Mouse (Mus musculus): ENCODE data around the gene Hhatl. TPM values are rescaled to one million over a fixed set of nuclear protein-coding genes. Genes with fewer than 3 reads are reported as not detected.
A peak's percentile ranks its signal among the peaks of the same experiment; 100 is the strongest.

The Hhatl gene
- polyA plus RNA-seq, 1 experiment from 2014 or later: 10.3 TPM

GRCm38 (mm10) chr9:121823991-121824390 lies 31.7 kb upstream of the Hhatl start:
- Histone ChIP-seq H3K36me3 (no peaks in the 10 kb centered on the region), H3K4me2 (no peak overlapping the region), H3K27me3 (replicated peaks) (no peaks in the 10 kb centered on the region), H3K4me3 (no peak overlapping the region), H3K4me1 (peaks cover 14% of the 10 kb centered on the region), H3K9ac (no peak overlapping the region), H3K9me3 (no peaks in the 10 kb centered on the region), H3K27ac (replicated peaks) (no peak overlapping the region)
- WGBS: 76% methylated on average over 7 of the region's 7 CpGs
- no peak for ATAC-seq (ENCODE audit: extremely low read depth, insufficient number of reproducible peaks, low FRiP score, low TSS enrichment)

- no peak for ATAC-seq (ENCODE audit: extremely low read depth, insufficient number of reproducible peaks, low FRiP score, low TSS enrichment)
- Histone ChIP-seq H3K9me3 (no peaks in the 10 kb centered on the region), H3K27ac (replicated peaks) (no peak overlapping the region), H3K4me2 (no peak overlapping the region), H3K36me3 (no peaks in the 10 kb centered on the region), H3K27me3 (replicated peaks) (no peaks in the 10 kb centered on the region), H3K4me1 (peaks cover 14% of the 10 kb centered on the region), H3K4me3 (no peak overlapping the region), H3K9ac (no peak overlapping the region)
- 82% methylated on average over 1 of the region's 1 CpGs for WGBS
Observed at GRCm38 (mm10) chr9:121823051-121823450, 30.7 kb upstream of the Hhatl start.

DNA sequence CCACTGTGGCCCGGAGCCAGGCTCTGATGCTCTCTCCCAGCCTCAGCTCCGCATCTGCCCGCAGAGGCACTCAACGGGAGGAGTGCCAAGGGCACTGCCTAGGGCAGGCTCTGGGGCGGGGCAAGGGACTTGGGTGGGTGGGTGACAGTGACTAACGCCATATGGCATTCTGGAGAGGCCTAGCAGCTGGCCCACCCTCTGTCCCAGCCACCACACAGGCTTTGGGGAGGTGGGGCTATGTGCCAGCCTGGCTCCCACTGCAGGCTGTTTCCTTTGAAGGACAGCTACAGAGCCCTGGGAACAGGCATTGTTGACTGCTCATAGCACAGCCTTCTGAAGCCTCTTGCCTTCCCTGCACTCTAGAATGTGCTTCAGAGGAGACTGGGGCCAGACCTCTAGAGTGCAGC lies 30.3 kb upstream of the Hhatl start:
- no peaks in the 10 kb centered on the region for H3K27me3 ChIP-seq (replicated peaks)
- H3K9me3 ChIP-seq: no peaks in the 10 kb centered on the region
- no peak overlapping the region for H3K9ac ChIP-seq
- ATAC-seq (ENCODE audit: extremely low read depth, insufficient number of reproducible peaks, low FRiP score, low TSS enrichment): no peak
- 61% methylated on average over 6 of the region's 6 CpGs for WGBS
- no peak overlapping the region for H3K27ac ChIP-seq (replicated peaks)
- no peak overlapping the region for H3K4me3 ChIP-seq
- H3K36me3 ChIP-seq: no peaks in the 10 kb centered on the region
- H3K4me2 ChIP-seq: no peak overlapping the region
- peaks cover 14% of the 10 kb centered on the region for H3K4me1 ChIP-seq

- Histone ChIP-seq H3K36me3 (no peaks in the 10 kb centered on the region), H3K4me2 (no peak overlapping the region), H3K27ac (replicated peaks) (no peak overlapping the region), H3K27me3 (replicated peaks) (no peaks in the 10 kb centered on the region), H3K4me3 (no peak overlapping the region), H3K4me1 (peaks cover 14% of the 10 kb centered on the region), H3K9ac (no peak overlapping the region), H3K9me3 (no peaks in the 10 kb centered on the region)
- ATAC-seq (ENCODE audit: extremely low read depth, insufficient number of reproducible peaks, low FRiP score, low TSS enrichment): no peak
- 63% methylated on average over 5 of the region's 5 CpGs for WGBS
Observed at GRCm38 (mm10) chr9:121820765-121821164, 28.5 kb upstream of the Hhatl start.

DNA sequence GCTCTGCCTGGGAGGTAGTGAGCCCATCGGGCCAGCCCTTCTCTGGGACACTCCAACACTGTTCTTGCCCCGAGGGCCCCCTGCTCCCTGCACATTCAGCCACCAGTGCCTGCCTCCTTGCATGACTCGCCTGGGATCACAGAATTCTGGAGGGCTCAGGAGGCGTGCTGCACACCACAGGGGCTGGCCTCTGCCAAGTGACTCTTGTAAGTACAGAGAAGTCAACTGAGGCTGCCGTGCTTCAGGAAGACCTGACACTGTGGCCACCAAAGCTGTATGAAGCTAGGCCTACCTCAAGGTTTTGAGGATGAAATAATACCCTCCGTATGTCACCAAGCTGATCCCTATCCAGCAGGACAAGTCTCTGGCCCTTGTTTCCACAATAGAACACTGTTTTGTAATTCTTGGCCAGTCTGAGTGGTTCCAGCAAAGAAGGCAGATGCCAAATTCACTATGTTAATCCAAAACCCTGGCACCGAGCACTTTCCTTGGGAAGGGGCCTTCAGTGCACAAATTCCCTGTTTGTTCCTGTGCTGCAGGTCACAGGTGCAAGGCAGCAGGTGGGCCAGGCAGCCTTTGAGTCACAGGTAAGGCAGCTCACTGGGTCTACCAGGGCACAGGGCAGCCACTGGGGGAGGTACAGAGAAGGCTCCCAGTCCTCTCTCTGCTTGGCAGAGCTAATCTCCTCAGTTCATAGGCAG lies 27.6 kb upstream of the Hhatl start:
- peaks cover 14% of the 10 kb centered on the region for H3K4me1 ChIP-seq
- H3K27ac ChIP-seq (replicated peaks): no peak overlapping the region
- H3K27me3 ChIP-seq (replicated peaks): no peaks in the 10 kb centered on the region
- H3K36me3 ChIP-seq: no peaks in the 10 kb centered on the region
- 0 out of 2 replicates have a peak overlapping the region, but pooled peaks have one; percentile 1 for H3K9ac ChIP-seq
- H3K4me3 ChIP-seq: no peak overlapping the region
- no peak overlapping the region for H3K4me2 ChIP-seq
- WGBS: 47% methylated on average over 7 of the region's 7 CpGs
- H3K9me3 ChIP-seq: no peaks in the 10 kb centered on the region
- ATAC-seq (ENCODE audit: extremely low read depth, insufficient number of reproducible peaks, low FRiP score, low TSS enrichment): no peak

GRCm38 (mm10) chr9:121819073-121819770 lies 26.9 kb upstream of the Hhatl start:
- Histone ChIP-seq H3K9me3 (no peaks in the 10 kb centered on the region), H3K4me2 (no peak overlapping the region), H3K4me1 (peaks cover 14% of the 10 kb centered on the region), H3K4me3 (no peak overlapping the region), H3K27me3 (replicated peaks) (no peaks in the 10 kb centered on the region), H3K27ac (replicated peaks) (no peak overlapping the region), H3K36me3 (no peaks in the 10 kb centered on the region), H3K9ac (0 out of 2 replicates have a peak overlapping the region, but pooled peaks have one; percentile 40)
- no peak for ATAC-seq (ENCODE audit: extremely low read depth, insufficient number of reproducible peaks, low FRiP score, low TSS enrichment)
- WGBS: 77% methylated on average over 9 of the region's 9 CpGs

- H3K9me3 ChIP-seq: no peaks in the 10 kb centered on the region
- no peak overlapping the region for H3K27ac ChIP-seq (replicated peaks)
- no peak overlapping the region for H3K4me3 ChIP-seq
- H3K4me1 ChIP-seq: peaks cover 19% of the 10 kb centered on the region
- no peak overlapping the region for H3K9ac ChIP-seq
- no peak for ATAC-seq (ENCODE audit: extremely low read depth, insufficient number of reproducible peaks, low FRiP score, low TSS enrichment)
- no peak overlapping the region for H3K4me2 ChIP-seq
- 0 out of 2 replicates have a peak, but pooled peaks cover 17% of the 10 kb centered on the region for H3K27me3 ChIP-seq (replicated peaks)
- no peaks in the 10 kb centered on the region for H3K36me3 ChIP-seq
- WGBS: 33% methylated on average over 6 of the region's 6 CpGs
Observed at GRCm38 (mm10) chr9:121815183-121815582, 22.9 kb upstream of the Hhatl start.

DNA sequence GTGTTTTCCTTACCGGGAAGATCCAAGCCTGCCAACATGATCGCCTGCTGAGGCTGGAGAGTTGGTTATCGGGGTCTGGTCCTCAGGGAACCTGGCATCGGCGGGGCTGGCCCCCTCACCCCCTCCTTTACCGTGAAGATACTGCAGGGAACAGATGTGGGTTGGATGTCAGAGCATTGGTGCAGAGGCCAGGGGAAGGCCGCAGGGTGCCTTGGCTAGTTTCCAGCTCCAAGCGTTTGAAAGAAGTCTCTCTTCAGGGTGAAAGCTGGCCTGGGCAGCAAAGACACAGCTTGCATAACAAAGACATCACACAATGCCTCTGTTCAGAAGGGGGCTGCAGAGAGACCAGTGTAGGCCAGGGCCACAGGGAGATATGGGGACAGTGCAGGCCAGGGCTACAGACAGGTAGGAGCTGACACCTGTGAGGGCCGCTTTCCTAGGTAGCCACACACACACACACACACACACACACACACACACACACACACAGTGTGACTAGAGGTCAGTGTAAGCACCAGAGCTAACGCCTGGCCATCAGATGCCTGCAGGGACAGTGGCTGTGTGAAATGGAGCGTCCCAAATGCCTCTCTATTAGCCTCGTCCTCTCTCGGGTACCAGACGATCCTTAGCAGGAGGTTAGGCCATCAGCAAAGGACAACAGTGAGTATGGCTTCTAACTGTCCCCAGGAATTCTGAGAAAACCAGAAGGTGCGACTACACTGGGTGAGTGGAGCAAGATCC lies 17.9 kb upstream of the Hhatl start:
- Histone ChIP-seq H3K4me3 (no peak overlapping the region), H3K9me3 (no peaks in the 10 kb centered on the region), H3K36me3 (no peaks in the 10 kb centered on the region), H3K27me3 (replicated peaks) (0 out of 2 replicates have a peak, but pooled peaks cover 17% of the 10 kb centered on the region), H3K9ac (peak overlapping the region; percentile 52; the same call in 1 of the 2 replicates), H3K4me1 (peaks cover 39% of the 10 kb centered on the region), H3K4me2 (no peak overlapping the region), H3K27ac (replicated peaks) (no peak overlapping the region; the same call in 1 of the 2 replicates)
- ATAC-seq (ENCODE audit: extremely low read depth, insufficient number of reproducible peaks, low FRiP score, low TSS enrichment): no peak
- WGBS: 31% methylated on average over 15 of the region's 15 CpGs

- ATAC-seq (ENCODE audit: extremely low read depth, insufficient number of reproducible peaks, low FRiP score, low TSS enrichment): no peak
- WGBS: 65% methylated on average over 3 of the region's 3 CpGs
- no peaks in the 10 kb centered on the region for H3K9me3 ChIP-seq
- H3K27me3 ChIP-seq (replicated peaks): 0 out of 2 replicates have a peak, but pooled peaks cover 17% of the 10 kb centered on the region
- H3K9ac ChIP-seq: no peak overlapping the region
- H3K4me1 ChIP-seq: peaks cover 46% of the 10 kb centered on the region
- no peak overlapping the region for H3K27ac ChIP-seq (replicated peaks)
- no peaks in the 10 kb centered on the region for H3K36me3 ChIP-seq
- no peak overlapping the region for H3K4me3 ChIP-seq
- H3K4me2 ChIP-seq: no peak overlapping the region
Observed at GRCm38 (mm10) chr9:121808511-121808910, 16.2 kb upstream of the Hhatl start.

DNA sequence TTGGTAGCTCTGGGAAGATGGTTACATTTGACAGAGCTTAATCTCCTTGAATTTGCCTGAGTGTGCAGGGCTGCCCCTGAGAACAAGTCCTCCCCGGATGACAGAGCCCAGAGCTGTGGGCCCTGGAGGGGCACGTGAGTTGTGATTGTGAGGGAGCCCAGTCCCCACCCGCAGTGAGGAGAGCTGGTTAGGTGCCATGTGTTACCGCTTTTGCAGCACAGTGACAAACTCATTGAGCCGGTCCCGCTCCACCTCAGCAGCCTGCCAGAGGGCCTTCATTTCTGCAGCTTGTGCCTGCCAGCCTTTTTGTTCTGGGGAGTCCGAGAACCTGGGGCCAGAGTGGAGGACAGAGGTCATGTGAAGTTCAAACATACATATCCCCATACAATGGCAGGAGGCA lies 15.6 kb upstream of the Hhatl start:
- Histone ChIP-seq H3K9ac (no peak overlapping the region), H3K4me1 (peaks cover 52% of the 10 kb centered on the region), H3K4me2 (no peak overlapping the region), H3K27me3 (replicated peaks) (0 out of 2 replicates have a peak, but pooled peaks cover 13% of the 10 kb centered on the region), H3K9me3 (no peaks in the 10 kb centered on the region), H3K27ac (replicated peaks) (no peak overlapping the region), H3K4me3 (no peak overlapping the region), H3K36me3 (no peaks in the 10 kb centered on the region)
- no peak for ATAC-seq (ENCODE audit: extremely low read depth, insufficient number of reproducible peaks, low FRiP score, low TSS enrichment)
- 54% methylated on average over 7 of the region's 7 CpGs for WGBS

DNA sequence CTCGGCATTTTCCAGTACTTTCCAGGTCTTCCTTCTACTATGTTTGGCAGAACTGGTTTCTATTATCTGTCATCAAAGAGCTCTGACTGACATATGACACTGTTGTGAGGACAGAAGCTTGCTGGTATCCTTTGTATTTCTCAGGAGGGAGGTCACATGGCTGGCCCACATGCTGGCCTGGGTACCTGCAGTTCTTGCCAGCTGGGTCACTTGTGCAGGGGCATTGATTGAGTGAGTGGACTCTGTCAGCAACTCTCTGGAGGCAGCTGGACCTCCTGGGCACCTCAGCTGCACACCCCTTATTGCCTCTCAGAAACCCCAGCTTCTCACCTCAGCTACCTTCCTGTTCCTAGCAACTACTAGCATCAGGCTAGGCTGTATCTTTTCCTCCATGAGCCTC lies 15.2 kb upstream of the Hhatl start:
- WGBS: 25% methylated on average over 1 of the region's 1 CpGs
- Histone ChIP-seq H3K4me2 (no peak overlapping the region), H3K9ac (no peak overlapping the region), H3K27ac (replicated peaks) (no peak overlapping the region), H3K27me3 (replicated peaks) (0 out of 2 replicates have a peak, but pooled peaks cover 11% of the 10 kb centered on the region), H3K36me3 (no peaks in the 10 kb centered on the region), H3K4me1 (peaks cover 56% of the 10 kb centered on the region), H3K9me3 (no peaks in the 10 kb centered on the region), H3K4me3 (no peak overlapping the region)
- ATAC-seq (ENCODE audit: extremely low read depth, insufficient number of reproducible peaks, low FRiP score, low TSS enrichment): no peak

Measured in heart, embryonic 13.5 days (tissue).